Mouse (Mus musculus): ENCODE measurements around the gene Spire2. TPM values are rescaled to one million over a fixed set of nuclear protein-coding genes. Genes with fewer than 3 reads are reported as not detected.

Gene Spire2
- polyA plus RNA-seq, 1 experiment from 2014 or later: 0.80 TPM

DNA sequence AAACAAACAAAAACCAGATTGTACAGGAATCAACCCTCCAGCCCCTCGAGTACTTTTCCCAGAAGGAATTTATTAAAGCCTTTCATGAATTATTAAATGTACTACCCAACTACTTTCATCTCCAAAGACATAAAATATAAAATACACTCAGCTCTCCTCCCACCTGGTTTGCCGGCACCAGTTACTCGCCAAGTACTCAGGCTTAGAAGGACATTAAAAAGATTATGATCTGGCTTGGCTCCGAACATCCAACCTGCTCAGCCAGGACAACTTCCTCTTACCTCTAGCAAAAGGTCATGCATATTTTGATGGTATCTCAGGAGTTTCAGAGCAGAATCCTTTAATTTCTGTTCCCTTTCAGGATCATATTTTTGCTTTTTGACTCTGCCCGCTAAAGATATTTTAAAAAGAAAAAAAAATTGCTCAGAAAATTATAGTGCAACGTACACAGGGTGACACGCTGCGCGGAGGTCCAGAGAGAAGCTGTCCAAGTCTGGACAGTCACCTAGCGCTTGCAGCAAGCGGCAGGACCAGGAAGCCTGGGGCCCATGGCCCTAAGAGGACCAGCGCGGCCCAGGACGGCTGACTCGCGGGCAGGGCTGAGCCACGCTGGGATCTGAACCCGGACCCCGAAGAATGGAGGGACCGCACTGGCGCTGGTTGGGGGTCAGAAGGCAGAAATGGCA, 14.6 kb upstream of the Spire2 start:
- WGBS (ENCODE audit: insufficient replicate concordance): 5% methylated on average over 21 of the region's 21 CpGs
- Histone ChIP-seq H3K4me2 (ENCODE audit: low read depth, low read length) (peak overlapping the region; percentile 97), H3K36me3 (replicated peaks; ENCODE audit: insufficient read depth, low read length) (no peaks in the 10 kb centered on the region), H3K27ac (ENCODE audit: low read depth) (peak overlapping the region; percentile 49), H3K9ac (replicated peaks) (peak overlapping the region; percentile 81), H3K27me3 (ENCODE audit: insufficient read depth, low read length) (no peaks in the 10 kb centered on the region), H3K4me3 (ENCODE audit: low read depth, low read length) (peak overlapping the region; percentile 77), H3K9me3 (ENCODE audit: low read length) (no peaks in the 10 kb centered on the region), H3K4me1 (ENCODE audit: insufficient read depth) (peaks cover 14% of the 10 kb centered on the region)
- TF ChIP-seq CTCF (IDR thresholded peaks at IDR 0.05; ENCODE audit: low read depth) (no peak), EP300 (IDR thresholded peaks at IDR 0.05; ENCODE audit: low read depth) (no peak)
- peak; percentile 78 for ATAC-seq
- DNase-seq: no peak

DNA sequence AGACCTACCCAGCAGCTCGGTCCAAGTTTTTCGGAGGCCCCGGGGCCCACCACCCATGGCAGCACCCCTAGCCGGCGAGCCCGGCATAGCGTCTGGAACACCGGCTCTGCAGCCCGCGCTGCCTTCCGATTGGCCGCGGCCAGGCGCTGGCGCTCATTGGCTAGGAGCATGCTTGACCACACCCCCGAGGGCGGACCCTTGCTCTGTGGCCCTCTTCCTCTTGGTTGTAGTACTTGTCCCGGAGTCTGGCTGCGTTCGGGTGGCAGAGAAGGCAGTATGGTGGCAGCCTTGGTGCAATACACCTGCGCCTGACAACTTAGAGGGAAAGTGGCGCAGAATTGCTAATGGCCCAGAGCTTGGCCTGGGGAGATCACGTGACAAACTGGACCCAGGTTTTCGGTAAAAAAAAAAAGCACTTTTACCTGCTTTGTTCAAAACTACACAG, 14.0 kb upstream of the Spire2 start, which contains the start of gene Fanca:
Gene Fanca (minus strand): TSS at position 110 of the 445 bp plus-strand sequence.
- Histone ChIP-seq H3K4me1 (ENCODE audit: insufficient read depth) (peaks cover 14% of the 10 kb centered on the region), H3K9ac (replicated peaks) (peak within 1 kb of the TSS; percentile 81), H3K27ac (ENCODE audit: low read depth) (peak within 1 kb of the TSS; percentile 49), H3K27me3 (ENCODE audit: insufficient read depth, low read length) (0 out of 2 replicates have a peak, but pooled peaks cover 3% of the 10 kb centered on the region), H3K36me3 (replicated peaks; ENCODE audit: insufficient read depth, low read length) (no peaks in the 10 kb centered on the region), H3K9me3 (ENCODE audit: low read length) (no peaks in the 10 kb centered on the region), H3K4me2 (ENCODE audit: low read depth, low read length) (peak within 1 kb of the TSS; percentile 97), H3K4me3 (ENCODE audit: low read depth, low read length) (peak within 1 kb of the TSS; percentile 77)
- TF ChIP-seq EP300 (IDR thresholded peaks at IDR 0.05; ENCODE audit: low read depth): no peak
- peak; percentile 52 for TF ChIP-seq CTCF (IDR thresholded peaks at IDR 0.05; ENCODE audit: low read depth)
- 3% methylated on average over 24 of the region's 24 CpGs for WGBS (ENCODE audit: insufficient replicate concordance)
- peak; percentile 99 for ATAC-seq
- DNase-seq: peak; percentile 98

DNA sequence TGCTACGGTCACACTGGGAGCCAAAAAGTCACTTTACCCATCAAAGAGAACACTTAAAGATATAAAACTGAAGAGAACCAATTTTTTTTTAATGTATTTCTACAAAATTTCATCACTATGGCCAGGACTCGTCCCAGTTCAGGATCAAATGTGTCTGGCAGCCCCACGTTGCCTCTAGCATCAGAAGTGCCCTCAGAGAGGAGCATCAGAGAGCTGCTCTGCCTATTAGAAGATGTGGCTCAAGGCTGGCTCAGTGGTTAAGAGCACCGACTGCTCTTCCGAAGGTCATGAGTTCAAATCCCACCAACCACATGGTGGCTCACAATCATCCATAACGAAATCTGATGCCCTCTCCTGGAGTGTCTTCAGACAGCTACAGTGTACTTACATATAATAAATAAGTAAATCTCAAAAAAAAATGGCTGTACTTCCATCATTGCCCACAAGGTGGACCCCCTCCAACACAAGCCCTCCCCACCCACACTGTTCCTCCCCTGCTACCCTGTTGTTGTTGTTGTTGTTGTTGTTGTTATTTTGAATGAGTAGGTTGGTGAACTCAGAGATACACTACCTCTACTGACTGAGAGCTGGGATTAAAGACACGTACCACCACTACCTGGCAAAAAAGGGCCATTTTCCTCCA, 12.9 kb upstream of the Spire2 start:
- WGBS (ENCODE audit: insufficient replicate concordance): 27% methylated on average over 7 of the region's 7 CpGs

DNA sequence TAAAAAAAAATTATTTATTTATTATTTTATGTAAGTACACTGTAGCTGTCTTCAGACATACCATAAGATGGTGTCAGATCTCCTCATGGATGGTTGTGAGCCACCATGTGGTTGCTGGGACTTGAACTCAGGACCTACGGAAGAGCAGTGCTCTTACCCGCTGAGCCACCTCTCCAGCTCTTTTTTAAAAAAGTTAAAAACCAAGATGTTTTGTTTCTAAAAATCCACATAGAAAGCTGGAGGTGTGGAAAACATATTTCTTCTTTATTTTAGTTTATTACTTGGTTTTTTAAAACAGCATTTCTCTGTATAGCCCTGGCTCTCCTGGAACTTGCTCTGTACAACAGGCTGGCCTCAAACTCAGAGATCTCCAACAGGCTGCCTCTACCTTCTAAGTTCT, 4.0 kb upstream of the Spire2 start:
- ATAC-seq (no peak), DNase-seq (no peak)
- Histone ChIP-seq H3K36me3 (replicated peaks; ENCODE audit: insufficient read depth, low read length) (no peaks in the 10 kb centered on the region), H3K4me1 (ENCODE audit: insufficient read depth) (peaks cover 28% of the 10 kb centered on the region), H3K9ac (replicated peaks) (no peak overlapping the region), H3K9me3 (ENCODE audit: low read length) (no peaks in the 10 kb centered on the region), H3K4me3 (ENCODE audit: low read depth, low read length) (no peak overlapping the region), H3K4me2 (ENCODE audit: low read depth, low read length) (no peak overlapping the region), H3K27ac (ENCODE audit: low read depth) (no peak overlapping the region), H3K27me3 (ENCODE audit: insufficient read depth, low read length) (peaks cover 8% of the 10 kb centered on the region; the same call in 1 of the 2 replicates)
- WGBS (ENCODE audit: insufficient replicate concordance): 98% methylated on average over 2 of the region's 2 CpGs
- TF ChIP-seq CTCF (IDR thresholded peaks at IDR 0.05; ENCODE audit: low read depth): no peak
- TF ChIP-seq EP300 (IDR thresholded peaks at IDR 0.05; ENCODE audit: low read depth): no peak

More for the DNA sequence above, 12.9 kb upstream of the Spire2 start:
- H3K27me3 ChIP-seq (ENCODE audit: insufficient read depth, low read length): 0 out of 2 replicates have a peak, but pooled peaks cover 3% of the 10 kb centered on the region
- no peaks in the 10 kb centered on the region for H3K36me3 ChIP-seq (replicated peaks; ENCODE audit: insufficient read depth, low read length)
- peaks cover 14% of the 10 kb centered on the region for H3K4me1 ChIP-seq (ENCODE audit: insufficient read depth)
- no peak for ATAC-seq
- H3K4me2 ChIP-seq (ENCODE audit: low read depth, low read length): no peak overlapping the region
- DNase-seq: peak; percentile 50
- H3K27ac ChIP-seq (ENCODE audit: low read depth): no peak overlapping the region
- H3K4me3 ChIP-seq (ENCODE audit: low read depth, low read length): no peak overlapping the region
- no peaks in the 10 kb centered on the region for H3K9me3 ChIP-seq (ENCODE audit: low read length)
- no peak for TF ChIP-seq EP300 (IDR thresholded peaks at IDR 0.05; ENCODE audit: low read depth)
- TF ChIP-seq CTCF (IDR thresholded peaks at IDR 0.05; ENCODE audit: low read depth): peak; percentile 79
- H3K9ac ChIP-seq (replicated peaks): no peak overlapping the region

DNA sequence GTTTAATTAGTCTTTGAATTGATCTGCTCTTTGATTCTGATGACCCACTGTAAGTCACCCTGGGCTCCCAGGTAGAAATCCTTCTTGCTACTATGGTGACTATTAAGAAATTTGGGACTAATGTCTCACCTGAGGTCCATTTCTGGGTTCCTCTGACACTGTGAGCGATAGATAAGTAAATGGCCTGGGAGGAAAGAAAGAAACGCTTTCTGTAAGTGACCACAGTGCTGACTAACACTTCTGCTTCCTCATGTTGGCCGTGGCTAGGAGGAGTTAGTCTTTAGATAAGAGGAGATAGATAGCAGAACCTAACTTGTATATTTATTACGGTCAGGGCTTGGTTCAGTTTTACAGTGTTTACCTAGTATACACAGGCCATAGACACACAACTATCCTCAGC, 3.2 kb upstream of the Spire2 start:
- DNase-seq: no peak
- Histone ChIP-seq H3K27me3 (ENCODE audit: insufficient read depth, low read length) (peaks cover 13% of the 10 kb centered on the region), H3K27ac (ENCODE audit: low read depth) (no peak overlapping the region), H3K4me1 (ENCODE audit: insufficient read depth) (peaks cover 32% of the 10 kb centered on the region), H3K4me3 (ENCODE audit: low read depth, low read length) (no peak overlapping the region), H3K4me2 (ENCODE audit: low read depth, low read length) (no peak overlapping the region), H3K9me3 (ENCODE audit: low read length) (no peaks in the 10 kb centered on the region), H3K9ac (replicated peaks) (no peak overlapping the region), H3K36me3 (replicated peaks; ENCODE audit: insufficient read depth, low read length) (no peaks in the 10 kb centered on the region)
- 26% methylated on average over 4 of the region's 4 CpGs for WGBS (ENCODE audit: insufficient replicate concordance)
- no peak for TF ChIP-seq EP300 (IDR thresholded peaks at IDR 0.05; ENCODE audit: low read depth)
- no peak for TF ChIP-seq CTCF (IDR thresholded peaks at IDR 0.05; ENCODE audit: low read depth)
- ATAC-seq: no peak

DNA sequence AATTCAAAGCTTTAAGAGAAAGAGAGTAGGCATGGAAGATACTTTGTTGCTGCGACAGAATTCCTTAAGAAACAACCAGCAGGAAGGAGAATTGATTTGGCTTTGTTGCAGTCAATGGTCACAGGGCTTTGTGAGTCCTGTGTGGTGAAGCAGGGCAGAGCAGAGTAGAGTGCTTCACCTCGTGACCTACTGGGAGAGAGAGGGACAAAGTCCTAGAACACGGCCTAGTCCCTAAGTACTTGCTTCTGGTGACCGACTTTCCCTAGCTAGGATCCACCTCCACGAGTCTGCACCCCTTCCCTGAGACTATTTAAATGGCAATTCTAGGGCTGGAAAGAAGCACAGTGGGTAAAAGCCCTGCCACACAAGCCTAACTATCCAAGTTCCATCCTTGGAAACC, 2.6 kb upstream of the Spire2 start:
- 54% methylated on average over 5 of the region's 5 CpGs for WGBS (ENCODE audit: insufficient replicate concordance)
- H3K27me3 ChIP-seq (ENCODE audit: insufficient read depth, low read length): peaks cover 13% of the 10 kb centered on the region
- DNase-seq: no peak
- no peaks in the 10 kb centered on the region for H3K36me3 ChIP-seq (replicated peaks; ENCODE audit: insufficient read depth, low read length)
- H3K27ac ChIP-seq (ENCODE audit: low read depth): no peak overlapping the region
- no peak overlapping the region for H3K9ac ChIP-seq (replicated peaks)
- no peak overlapping the region for H3K4me2 ChIP-seq (ENCODE audit: low read depth, low read length)
- ATAC-seq: no peak
- H3K4me3 ChIP-seq (ENCODE audit: low read depth, low read length): no peak overlapping the region
- peaks cover 36% of the 10 kb centered on the region for H3K4me1 ChIP-seq (ENCODE audit: insufficient read depth)
- H3K9me3 ChIP-seq (ENCODE audit: low read length): no peaks in the 10 kb centered on the region
- no peak for TF ChIP-seq CTCF (IDR thresholded peaks at IDR 0.05; ENCODE audit: low read depth)
- no peak for TF ChIP-seq EP300 (IDR thresholded peaks at IDR 0.05; ENCODE audit: low read depth)

Measured in liver, postnatal 0 days (tissue).